Mouse (Mus musculus) gastrocnemius, postnatal 25 days (tissue): ENCODE results near the gene Pramel7. TPM values are rescaled to one million over a fixed set of nuclear protein-coding genes. Genes with fewer than 3 reads are reported as not detected.
"Not testable (repeated sequence)": the region's sequence is repeated elsewhere in the genome, so short reads cannot be mapped to it uniquely, and the experiment has no call there.

Experiments
- DNase-seq: peaks from one replicate; pipeline ENCODE4 v3.0.0; 2022
- long read RNA-seq, 2 experiments: library from polyadenylated mRNA; stranded (forward); transcript quantifications; one replicate each; pipeline ENCODE4 v2.0.0; 2021
- total RNA-seq, 2 experiments: library from RNA; stranded (reverse); gene quantifications; 1 replicate in 1 of 2; 2 replicates in 1 of 2; pipeline ENCODE4 v1.2.3; 2021

Gene Pramel7
- total RNA-seq, result not detected
- long read RNA-seq, experiment 1, result 0 reads
- long read RNA-seq, experiment 2, result 0 reads

- DNase-seq, result not testable (repeated sequence)
Measured at GRCm38 (mm10) chr2:87496993-87497392, at the start of gene Pramel7. Gene Pramel7, minus strand, starts transcription at chr2:87497093.

DNA sequence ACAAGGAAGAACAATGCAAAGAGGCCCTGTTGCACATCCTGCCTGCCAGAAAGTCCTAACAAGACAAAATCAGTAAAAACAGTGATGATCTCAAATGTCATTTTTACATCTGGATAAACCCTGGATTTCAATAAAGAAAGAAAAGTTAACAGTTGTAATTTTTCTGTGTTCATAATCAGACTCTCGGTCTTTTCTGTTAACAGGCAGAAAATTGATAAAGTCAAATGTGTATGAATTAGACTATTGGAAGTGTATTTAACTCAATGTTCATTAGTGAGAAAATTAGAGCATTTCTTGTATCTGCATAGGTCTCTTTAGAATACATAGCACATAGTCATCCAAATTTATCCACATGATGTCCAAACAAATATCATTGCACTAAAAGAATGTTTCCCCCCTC lies 48.5 kb upstream of the Pramel7 start, which contains the start of gene Olfr1128:
Gene Olfr1128, minus strand, starts transcription at position 101 of the 400 bp plus-strand sequence.
- DNase-seq, result no peak

GRCm38 (mm10) chr2:87534826-87535225 lies 37.9 kb upstream of the Pramel7 start:
- no peak for DNase-seq

DNA sequence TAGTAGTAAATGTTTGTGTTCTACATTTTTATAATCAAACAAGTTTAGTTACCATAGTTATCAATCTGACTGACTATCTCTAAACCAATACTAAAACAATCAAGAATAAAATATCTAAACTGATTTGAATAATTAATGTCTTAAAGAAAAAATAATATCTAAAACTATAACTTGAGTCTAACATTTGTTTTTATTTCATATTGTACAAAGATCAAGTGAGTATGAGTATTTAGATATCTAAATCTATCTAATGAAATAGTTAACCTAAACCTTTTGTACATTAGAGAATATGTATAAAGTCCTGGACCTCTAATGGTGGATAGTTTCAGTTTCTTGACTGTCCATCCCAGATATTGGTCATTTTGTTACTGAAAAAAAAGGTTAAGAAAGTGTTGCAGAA lies 34.6 kb upstream of the Pramel7 start, which contains the start of gene Olfr153:
Gene Olfr153, plus strand, starts transcription at position 301 of the 400 bp plus-strand sequence.
- no peak for DNase-seq

DNA sequence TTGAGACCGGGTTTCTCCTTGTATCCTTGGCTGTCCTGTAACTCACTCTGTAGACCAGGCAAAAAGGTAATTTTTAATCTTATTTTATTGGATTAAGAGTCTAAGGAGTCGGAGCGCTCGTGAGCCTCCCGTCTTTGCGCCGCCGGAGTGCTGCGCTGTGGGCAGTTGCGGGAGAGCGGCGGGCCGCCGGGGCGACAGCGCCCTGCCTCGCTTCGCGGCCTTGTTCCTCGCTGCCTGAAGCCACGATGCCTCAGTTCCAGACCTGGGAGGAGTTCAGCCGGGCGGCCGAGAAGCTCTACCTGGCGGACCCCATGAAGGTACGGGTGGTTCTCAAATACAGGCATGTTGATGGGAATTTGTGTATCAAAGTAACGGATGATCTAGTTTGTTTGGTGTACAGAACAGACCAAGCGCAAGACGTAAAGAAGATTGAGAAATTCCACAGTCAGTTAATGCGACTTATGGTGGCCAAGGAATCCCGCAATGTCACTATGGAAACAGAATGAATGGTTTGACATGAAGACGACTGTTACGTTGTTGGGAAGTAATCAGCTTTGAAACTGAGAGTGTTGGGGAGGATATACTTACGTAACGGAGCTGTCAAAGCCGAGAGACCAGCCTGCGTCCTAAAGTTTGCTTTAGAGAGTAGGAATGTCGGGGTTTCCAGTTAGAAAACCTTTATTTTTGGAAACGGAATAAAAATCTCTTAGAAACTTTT lies 29.2 kb upstream of the Pramel7 start:
- DNase-seq, result not testable (repeated sequence)

DNA sequence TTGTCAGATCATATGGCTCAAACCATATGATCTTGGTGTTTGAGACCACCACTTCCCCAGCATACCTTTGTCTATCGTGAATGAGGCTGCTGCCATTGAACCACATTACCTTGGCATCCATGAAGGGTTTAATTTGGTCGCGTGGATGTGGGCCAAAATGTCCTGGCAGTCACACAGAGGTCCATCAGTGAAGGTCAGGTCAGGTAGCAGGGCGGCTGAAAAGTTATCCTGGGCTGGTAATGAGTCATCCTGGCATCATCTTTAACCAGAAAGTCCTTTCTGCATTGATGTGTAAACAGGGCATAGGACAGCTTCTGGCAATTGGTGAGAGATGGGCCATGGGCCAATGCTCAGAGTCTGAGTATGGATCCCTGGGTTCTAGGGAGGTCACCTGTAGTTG lies 23.8 kb upstream of the Pramel7 start:
- DNase-seq, result no peak

DNA sequence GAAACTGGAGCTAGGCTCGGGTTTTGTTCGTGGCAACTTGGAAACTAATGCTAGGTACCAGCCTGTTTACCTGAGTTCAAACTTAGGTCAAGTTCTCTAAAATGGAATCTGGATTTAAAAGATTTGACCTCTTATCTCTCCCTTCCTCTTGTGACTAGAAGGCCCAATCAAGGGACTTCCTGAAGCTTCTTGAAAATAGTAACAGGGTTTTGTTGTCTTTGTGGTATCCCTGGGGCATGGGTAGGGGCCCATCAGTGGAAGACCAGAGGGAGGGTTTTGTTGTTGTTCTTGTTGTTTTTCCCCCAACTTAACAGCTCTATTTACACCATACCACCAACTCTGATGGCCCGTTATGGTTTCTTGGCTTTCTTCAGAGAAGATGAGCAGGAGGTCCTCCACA lies 19.7 kb upstream of the Pramel7 start:
- no peak for DNase-seq

DNA sequence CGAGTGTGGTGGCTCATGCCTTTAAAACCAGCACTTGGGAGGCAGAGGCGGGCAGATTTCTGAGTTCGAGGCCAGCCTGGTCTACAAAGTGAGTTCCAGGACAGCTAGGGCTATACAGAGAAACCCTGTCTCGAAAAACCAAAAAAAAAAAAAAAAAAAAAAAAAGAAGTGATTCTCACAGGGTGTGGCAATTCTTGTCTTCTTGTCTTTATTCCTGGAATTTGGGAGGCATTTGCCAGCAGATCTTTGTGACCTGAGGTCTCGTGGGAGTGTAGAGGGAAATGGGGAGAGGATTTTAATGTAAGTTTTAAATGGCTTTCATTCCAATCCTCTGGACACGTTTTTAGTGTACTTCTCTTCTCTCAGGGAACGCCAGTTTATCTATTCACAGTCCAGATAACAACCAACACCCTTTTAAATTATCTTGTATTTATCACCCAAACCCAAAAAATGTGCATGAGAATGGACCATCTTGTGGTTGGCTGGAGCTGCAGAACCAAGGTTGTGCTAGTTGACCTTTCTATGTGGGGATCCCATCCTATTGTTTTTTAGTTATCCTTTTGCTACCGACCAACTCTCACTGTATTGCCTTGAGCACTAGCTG lies 18.7 kb upstream of the Pramel7 start:
- DNase-seq, result no peak

GRCm38 (mm10) chr2:87515046-87515445 lies 18.2 kb upstream of the Pramel7 start:
- DNase-seq, result no peak

GRCm38 (mm10) chr2:87506265-87506664 lies 9.4 kb upstream of the Pramel7 start, which contains the start of gene Pramel6:
Gene Pramel6, plus strand, starts transcription at chr2:87506565.
- DNase-seq, result no peak

DNA sequence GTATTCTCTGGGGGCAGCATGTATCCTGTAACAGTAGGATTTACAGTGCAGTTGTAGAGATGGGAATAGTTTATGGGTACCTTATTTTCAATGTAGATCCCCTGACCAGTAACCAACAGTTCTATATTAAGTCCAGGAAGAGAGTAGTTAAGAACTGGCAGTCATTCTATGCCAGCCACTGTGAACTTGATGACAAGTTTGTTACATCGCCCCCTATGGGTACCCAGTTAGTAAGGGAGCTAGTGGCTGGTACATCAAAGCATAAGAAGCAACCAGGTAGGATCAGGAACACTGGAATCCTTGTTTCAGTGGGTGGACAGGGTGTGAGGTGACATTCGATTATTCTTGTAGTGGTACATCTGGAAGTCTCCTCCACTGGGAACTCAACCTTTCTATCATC lies 14.6 kb downstream of the Pramel7 start:
- no peak for DNase-seq

DNA sequence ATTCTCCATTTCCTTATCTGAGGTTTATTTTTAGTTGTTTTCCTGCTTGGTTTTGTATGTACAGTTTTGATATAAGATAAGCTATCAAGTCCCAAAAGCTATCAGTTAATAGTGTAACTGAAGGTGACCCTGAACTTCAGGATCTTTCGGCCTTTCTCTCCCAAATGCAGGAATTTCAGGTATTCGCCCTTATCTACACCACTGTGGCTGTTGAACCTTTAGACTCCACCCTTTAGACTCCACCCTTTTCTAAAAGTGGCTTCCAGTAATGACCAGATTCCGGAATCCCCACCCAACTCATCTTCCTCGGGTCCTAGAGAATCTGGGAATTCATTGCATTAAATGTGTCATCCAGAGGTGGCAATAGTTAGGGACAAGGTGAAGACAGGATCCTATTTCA lies 15.7 kb downstream of the Pramel7 start:
- no peak for DNase-seq

DNA sequence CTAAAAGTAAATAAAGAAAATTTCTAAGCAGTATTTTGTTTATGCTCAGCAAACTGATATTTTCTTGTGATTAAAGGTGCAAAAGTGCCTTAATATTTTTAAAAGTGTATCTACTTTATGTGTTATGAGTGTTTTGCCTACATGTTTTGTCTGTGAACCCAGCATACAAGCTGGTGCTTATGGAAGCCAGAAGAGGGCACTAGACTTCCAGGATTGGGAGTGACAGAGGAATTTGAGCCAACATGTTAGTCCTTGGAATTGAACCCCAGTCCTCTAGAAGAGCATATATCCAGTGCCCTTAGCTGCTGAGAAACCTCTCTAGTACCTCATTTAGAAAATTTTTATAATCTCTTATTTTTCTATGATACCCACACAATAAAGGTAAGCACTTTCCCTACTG lies 16.7 kb downstream of the Pramel7 start:
- DNase-seq, result no peak

- DNase-seq, result no peak
Measured at GRCm38 (mm10) chr2:87461769-87462168, 35.1 kb downstream of the Pramel7 start.

DNA sequence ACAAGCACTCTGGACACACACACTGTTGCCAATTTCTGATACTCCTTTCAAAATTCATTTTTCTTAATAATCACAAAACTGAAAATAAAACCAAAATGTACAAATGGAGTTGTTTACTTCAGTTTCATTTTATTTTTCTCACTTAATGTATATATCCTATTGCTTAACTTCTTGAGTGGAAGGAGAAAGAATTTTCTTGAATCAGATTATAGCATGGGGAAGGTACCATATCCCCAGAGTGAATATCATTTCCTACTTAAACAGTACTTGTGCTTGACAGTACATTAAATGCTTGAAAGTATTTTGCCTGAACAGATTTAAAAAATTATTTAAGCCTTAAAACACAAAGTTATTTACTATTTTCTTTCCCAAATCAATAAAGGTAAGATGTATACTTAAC lies 43.2 kb downstream of the Pramel7 start, which contains the start of gene Olfr1126:
Gene Olfr1126, plus strand, starts transcription at position 301 of the 400 bp plus-strand sequence.
- no peak for DNase-seq

Other genes with a start within 250 kb of the Pramel7 start
- gene Olfr1115, start 249.1 kb downstream of the Pramel7 start, total RNA-seq, result not detected
- gene Olfr1116, start 229.6 kb downstream of the Pramel7 start, total RNA-seq, result not detected
- gene Olfr1118, start 189.5 kb downstream of the Pramel7 start, total RNA-seq, result not detected
- gene Olfr1120, start 142.3 kb downstream of the Pramel7 start, total RNA-seq, result not detected
- not detected for gene Olfr1121, start 127.2 kb downstream of the Pramel7 start, total RNA-seq
- gene Olfr1122, start 111.2 kb downstream of the Pramel7 start, total RNA-seq, result not detected
- not detected for gene Olfr1123, start 80.5 kb downstream of the Pramel7 start, total RNA-seq
- gene Olfr1124, start 66.8 kb downstream of the Pramel7 start, total RNA-seq, result not detected
- not detected for gene Olfr1126, start 43.1 kb downstream of the Pramel7 start, total RNA-seq
- gene Pramel6, start 9.5 kb upstream of the Pramel7 start, total RNA-seq, result not detected
- gene Olfr153, start 34.7 kb upstream of the Pramel7 start, total RNA-seq, result not detected
- gene Olfr1128, start 48.4 kb upstream of the Pramel7 start, total RNA-seq, result not detected
- not detected for gene Olfr1129, start 76.8 kb upstream of the Pramel7 start, total RNA-seq
- not detected for gene Olfr1130, start 109.1 kb upstream of the Pramel7 start, total RNA-seq
- gene Olfr1131, start 130.0 kb upstream of the Pramel7 start, total RNA-seq, result not detected
- not detected for gene Olfr1132, start 140.4 kb upstream of the Pramel7 start, total RNA-seq
- gene Olfr1133, start 150.3 kb upstream of the Pramel7 start, total RNA-seq, result not detected
- not detected for gene Olfr1134, start 161.4 kb upstream of the Pramel7 start, total RNA-seq
- gene Olfr1135, start 176.6 kb upstream of the Pramel7 start, total RNA-seq, result not detected
- not detected for gene Olfr1136, start 196.9 kb upstream of the Pramel7 start, total RNA-seq
- gene Olfr1137, start 216.1 kb upstream of the Pramel7 start, total RNA-seq, result not detected
- gene Olfr1138, start 242.9 kb upstream of the Pramel7 start, total RNA-seq, result not detected
- not detected for gene Olfr1140, start 246.7 kb upstream of the Pramel7 start, total RNA-seq